Mouse (Mus musculus) neural tube, embryonic 15.5 days (tissue): ENCODE measurements at regions not wholly inside any gene's neighbourhood (a gene's known extent, or its start where the extent isn't known, plus 50 kb on each side); places are given as distances from the start of the nearest gene placed in this dataset.

Source experiments
- ATAC-seq: fragments of 200-750 bp; cut with Nextera tagmentation; 2 replicates; pipeline ENCODE4 v1.8.0; 2017; ENCODE audit warnings: mild to moderate bottlenecking, moderate TSS enrichment, moderate library complexity; ENCODE audit not compliant: low FRiP score
- H3K27ac ChIP-seq: fragments of 300-500 bp; sonication (generic); replicated peaks from 2 replicates; pipeline ENCODE4 v1.5.1; 2015; ENCODE audit warnings: mild to moderate bottlenecking, inconsistent platforms
- H3K27me3 ChIP-seq: fragments of 300-500 bp; sonication (generic); replicated peaks from 2 replicates; pipeline ENCODE4 v1.6.1; 2015; ENCODE audit warnings: inconsistent platforms
- H3K36me3 ChIP-seq: fragments of 300-500 bp; sonication (generic); 2 replicates; pipeline ENCODE4 v1.6.1; 2015; ENCODE audit warnings: inconsistent platforms
- H3K4me1 ChIP-seq: fragments of 300-500 bp; sonication (generic); 2 replicates; pipeline ENCODE4 v1.6.1; 2015; ENCODE audit warnings: inconsistent platforms
- H3K4me2 ChIP-seq: fragments of 300-500 bp; sonication (generic); 2 replicates; pipeline ENCODE4 v1.6.1; 2015; ENCODE audit warnings: inconsistent platforms, mild to moderate bottlenecking, moderate library complexity
- H3K4me3 ChIP-seq: fragments of 300-500 bp; sonication (generic); replicated peaks from 2 replicates; pipeline ENCODE4 v1.5.1; 2015; ENCODE audit warnings: mild to moderate bottlenecking, inconsistent platforms
- H3K9ac ChIP-seq: fragments of 300-500 bp; sonication (generic); replicated peaks from 2 replicates; pipeline ENCODE4 v1.6.1; 2015; ENCODE audit warnings: mild to moderate bottlenecking, inconsistent platforms
- H3K9me3 ChIP-seq: fragments of 300-500 bp; sonication (generic); replicated peaks from 2 replicates; pipeline ENCODE4 v1.6.1; 2016; ENCODE audit warnings: inconsistent platforms
- WGBS: fragments of 180-500 bp; shearing (Covaris S2); methylation state at CpG from one replicate; pipeline ENCODE4 v1.1.7; 2015; ENCODE audit warnings: mixed read lengths; 5-methylcytosine and 5-hydroxymethylcytosine counted together

DNA sequence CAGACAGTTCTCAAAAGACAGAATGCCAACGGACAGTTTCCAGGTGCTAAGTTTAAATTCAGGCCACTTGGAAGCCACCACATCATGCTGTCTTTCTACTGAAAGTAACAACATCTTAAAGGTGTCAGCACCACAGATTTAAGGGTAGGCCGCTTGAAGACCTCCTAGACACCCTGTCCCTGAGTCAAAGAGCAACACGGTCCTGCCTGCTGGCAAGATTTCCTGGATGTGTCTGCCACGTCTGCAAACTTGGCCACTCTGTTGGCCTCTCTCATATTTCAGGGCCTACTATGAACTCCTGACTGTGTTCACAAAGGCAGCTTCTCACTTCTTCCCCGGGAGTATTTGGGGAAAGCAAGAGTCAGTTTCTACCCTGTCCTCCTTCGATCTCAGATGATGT is 194.7 kb upstream of the Esrrg start:
- Histone ChIP-seq H3K9me3 (no peaks in the 10 kb centered on the region), H3K9ac (no peak overlapping the region), H3K27me3 (no peaks in the 10 kb centered on the region), H3K36me3 (no peaks in the 10 kb centered on the region), H3K4me3 (no peak overlapping the region), H3K27ac (no peak overlapping the region), H3K4me2 (no peak overlapping the region), H3K4me1 (no peaks in the 10 kb centered on the region)
- ATAC-seq = no peak
- WGBS = 87% methylated on average over 6 of the region's 6 CpGs

GRCm38 (mm10) chr1:187418186-187419140 is 190.1 kb upstream of the Esrrg start:
- no peaks in the 10 kb centered on the region; the same call in 1 of the 2 replicates for H3K27me3 ChIP-seq
- no peak overlapping the region for H3K4me3 ChIP-seq
- no peak overlapping the region for H3K4me2 ChIP-seq
- H3K27ac ChIP-seq = no peak overlapping the region
- H3K9me3 ChIP-seq = no peaks in the 10 kb centered on the region
- ATAC-seq = no peak
- 70% methylated on average over 20 of the region's 20 CpGs for WGBS
- H3K9ac ChIP-seq = no peak overlapping the region
- H3K36me3 ChIP-seq = no peaks in the 10 kb centered on the region
- H3K4me1 ChIP-seq = no peaks in the 10 kb centered on the region

- H3K9ac ChIP-seq = no peak overlapping the region
- H3K27me3 ChIP-seq = no peaks in the 10 kb centered on the region
- no peak overlapping the region for H3K4me3 ChIP-seq
- no peak for ATAC-seq
- H3K27ac ChIP-seq = no peak overlapping the region
- WGBS = 34% methylated on average over 9 of the region's 9 CpGs
- no peaks in the 10 kb centered on the region for H3K9me3 ChIP-seq
- H3K4me2 ChIP-seq = no peak overlapping the region
- no peaks in the 10 kb centered on the region for H3K4me1 ChIP-seq
- no peaks in the 10 kb centered on the region for H3K36me3 ChIP-seq
Measured at GRCm38 (mm10) chr1:187428536-187429215, 179.9 kb upstream of the Esrrg start.

GRCm38 (mm10) chr1:187433716-187434634 is 174.6 kb upstream of the Esrrg start:
- no peaks in the 10 kb centered on the region for H3K36me3 ChIP-seq
- H3K4me3 ChIP-seq = no peak overlapping the region
- H3K9me3 ChIP-seq = no peaks in the 10 kb centered on the region
- no peak overlapping the region for H3K27ac ChIP-seq
- H3K9ac ChIP-seq = no peak overlapping the region
- 86% methylated on average over 24 of the region's 24 CpGs for WGBS
- no peak overlapping the region for H3K4me2 ChIP-seq
- no peaks in the 10 kb centered on the region for H3K4me1 ChIP-seq
- ATAC-seq = no peak
- no peaks in the 10 kb centered on the region for H3K27me3 ChIP-seq

- Histone ChIP-seq H3K27me3 (no peaks in the 10 kb centered on the region), H3K36me3 (no peaks in the 10 kb centered on the region), H3K9ac (no peak overlapping the region), H3K9me3 (no peaks in the 10 kb centered on the region), H3K4me1 (no peaks in the 10 kb centered on the region), H3K4me2 (no peak overlapping the region), H3K27ac (no peak overlapping the region), H3K4me3 (no peak overlapping the region)
- ATAC-seq = no peak
- 59% methylated on average over 20 of the region's 20 CpGs for WGBS
Measured at GRCm38 (mm10) chr1:187439170-187439914, 169.2 kb upstream of the Esrrg start.

- H3K36me3 ChIP-seq = no peaks in the 10 kb centered on the region
- no peak overlapping the region for H3K4me3 ChIP-seq
- H3K27ac ChIP-seq = no peak overlapping the region
- H3K4me1 ChIP-seq = no peaks in the 10 kb centered on the region
- H3K9ac ChIP-seq = no peak overlapping the region
- no peak for ATAC-seq
- H3K9me3 ChIP-seq = no peaks in the 10 kb centered on the region
- H3K27me3 ChIP-seq = no peaks in the 10 kb centered on the region
- WGBS = 64% methylated on average over 3 of the region's 3 CpGs
- H3K4me2 ChIP-seq = no peak overlapping the region
Measured at GRCm38 (mm10) chr1:187441668-187442193, 166.9 kb upstream of the Esrrg start.

GRCm38 (mm10) chr1:187446511-187446910 is 162.1 kb upstream of the Esrrg start:
- no peak overlapping the region for H3K4me2 ChIP-seq
- WGBS = 90% methylated on average over 6 of the region's 6 CpGs
- H3K36me3 ChIP-seq = no peaks in the 10 kb centered on the region
- peaks cover 7% of the 10 kb centered on the region; the same call in 1 of the 2 replicates for H3K4me1 ChIP-seq
- no peaks in the 10 kb centered on the region for H3K27me3 ChIP-seq
- H3K9me3 ChIP-seq = no peaks in the 10 kb centered on the region
- ATAC-seq = no peak
- H3K27ac ChIP-seq = no peak overlapping the region
- H3K9ac ChIP-seq = no peak overlapping the region
- H3K4me3 ChIP-seq = no peak overlapping the region

DNA sequence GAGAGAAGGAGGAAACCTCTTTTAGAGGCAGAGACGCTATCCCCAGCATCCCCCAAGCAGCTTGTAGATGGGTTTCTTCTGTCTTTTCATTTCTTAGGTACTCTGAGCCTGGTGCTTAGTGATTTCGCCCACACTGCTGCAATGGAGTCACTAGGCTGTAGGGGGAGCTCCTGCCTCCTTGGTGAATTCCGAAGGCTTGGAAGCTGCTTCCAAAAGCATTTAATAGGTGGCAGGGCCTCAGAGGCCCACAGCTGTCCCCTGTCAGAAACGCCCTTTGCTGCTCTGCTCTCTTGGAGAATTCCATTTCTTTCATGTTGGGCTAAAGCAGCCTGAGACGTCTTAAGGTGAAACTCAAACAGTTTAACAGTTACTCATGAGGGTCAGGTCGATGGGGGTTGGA is 160.4 kb upstream of the Esrrg start:
- peaks cover 7% of the 10 kb centered on the region; the same call in 1 of the 2 replicates for H3K4me1 ChIP-seq
- no peak overlapping the region for H3K4me3 ChIP-seq
- no peaks in the 10 kb centered on the region for H3K27me3 ChIP-seq
- H3K27ac ChIP-seq = no peak overlapping the region
- H3K36me3 ChIP-seq = no peaks in the 10 kb centered on the region
- peak overlapping the region; percentile 15; the same call in 1 of the 2 replicates for H3K4me2 ChIP-seq
- ATAC-seq = no peak
- WGBS = 21% methylated on average over 6 of the region's 6 CpGs
- H3K9me3 ChIP-seq = no peaks in the 10 kb centered on the region
- H3K9ac ChIP-seq = no peak overlapping the region

- Histone ChIP-seq H3K27ac (no peak overlapping the region), H3K4me3 (no peak overlapping the region), H3K36me3 (no peaks in the 10 kb centered on the region), H3K9ac (no peak overlapping the region), H3K9me3 (no peaks in the 10 kb centered on the region), H3K4me1 (peaks cover 7% of the 10 kb centered on the region; the same call in 1 of the 2 replicates), H3K4me2 (no peak overlapping the region), H3K27me3 (no peaks in the 10 kb centered on the region)
- no peak for ATAC-seq
- WGBS = 24% methylated on average over 3 of the region's 3 CpGs
Measured at GRCm38 (mm10) chr1:187450106-187450505, 158.5 kb upstream of the Esrrg start.

GRCm38 (mm10) chr1:187452189-187452588 is 156.4 kb upstream of the Esrrg start:
- no peak for ATAC-seq
- no peak overlapping the region for H3K9ac ChIP-seq
- WGBS = 38% methylated on average over 6 of the region's 6 CpGs
- no peak overlapping the region for H3K4me2 ChIP-seq
- no peaks in the 10 kb centered on the region for H3K27me3 ChIP-seq
- H3K4me3 ChIP-seq = no peak overlapping the region
- no peaks in the 10 kb centered on the region for H3K36me3 ChIP-seq
- H3K9me3 ChIP-seq = no peaks in the 10 kb centered on the region
- no peak overlapping the region for H3K27ac ChIP-seq
- peaks cover 7% of the 10 kb centered on the region; the same call in 1 of the 2 replicates for H3K4me1 ChIP-seq
